Mouse (Mus musculus) heart, adult 2 months (tissue): ENCODE data around the gene Srsf11.
A peak's percentile ranks its signal among the peaks of the same experiment; 100 is the strongest.

Source experiments
- CTCF ChIP-seq: fragments of 200-600 bp; IDR thresholded peaks from 2 replicates; pipeline ENCODE4 v1.8.1; 2022; ENCODE audit warnings: antibody characterized with exemption, mild to moderate bottlenecking, moderate library complexity
- EP300 ChIP-seq: fragments of 200-500 bp; IDR thresholded peaks from 2 replicates; pipeline ENCODE4 v1.6.1; 2011; ENCODE audit warnings: low read depth, low read length, control low read depth; ENCODE audit not compliant: insufficient read depth

- TF ChIP-seq EP300 (peak; percentile 33; the same call in 1 of the 2 replicates), CTCF (no peak)
Observed at GRCm38 (mm10) chr3:158031371-158031925, 5.0 kb downstream of the Srsf11 start.
